Mouse (Mus musculus) brain, embryonic 18.5 days (tissue): ENCODE data around the gene Gm21969.

ENCODE experiments used
- DNase-seq: peaks from one replicate; pipeline ENCODE4 v3.0.0-alpha.2; 2012; ENCODE audit warnings: low read depth, low spot score

The Gm21969 gene

DNA sequence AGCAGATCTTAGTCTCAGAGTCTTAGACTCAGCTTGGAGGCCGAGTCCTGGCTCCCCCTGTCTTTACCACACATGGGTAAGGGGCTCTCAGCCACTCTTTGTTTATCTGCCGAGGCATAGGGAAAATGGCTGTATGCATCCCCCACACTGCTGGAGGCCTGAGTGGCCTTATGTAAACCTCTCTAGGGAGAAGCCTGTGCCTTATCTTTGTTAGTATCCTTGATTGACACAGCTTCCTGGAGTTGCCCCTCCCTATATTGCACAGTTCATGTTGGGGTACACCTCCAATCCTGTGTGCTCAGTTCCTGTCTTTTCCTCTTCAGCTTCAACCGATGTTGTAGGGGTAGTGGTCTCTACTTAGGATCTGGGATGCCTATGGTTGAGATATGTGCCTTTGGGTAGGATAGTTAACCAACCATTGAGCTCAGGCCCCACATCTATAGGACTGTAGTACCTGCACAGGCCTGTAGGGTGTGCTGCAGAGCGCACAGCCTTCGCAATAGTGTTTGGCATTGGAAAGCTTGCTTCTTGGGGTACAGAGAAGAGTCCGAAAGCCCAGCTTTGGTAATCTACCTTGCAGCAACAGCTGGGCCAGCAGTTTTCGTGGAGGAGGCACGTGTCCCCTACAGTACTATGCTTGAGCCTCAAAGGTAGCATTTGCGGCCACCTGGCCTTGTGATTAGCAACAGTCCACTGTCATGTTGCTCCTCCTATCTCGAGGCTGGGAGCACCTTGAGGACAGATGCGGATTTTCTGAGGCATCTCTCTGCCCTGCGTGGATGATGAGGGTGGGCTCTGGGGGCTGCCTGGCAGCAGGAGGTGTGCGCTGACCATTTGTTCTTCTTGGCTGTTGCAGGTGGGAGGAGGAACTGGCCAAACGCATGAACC is at the start of gene Gm21969:
Gene Gm21969 (plus strand): TSS at position 830 of the 888 bp plus-strand sequence.
- DNase-seq = no peak

DNA sequence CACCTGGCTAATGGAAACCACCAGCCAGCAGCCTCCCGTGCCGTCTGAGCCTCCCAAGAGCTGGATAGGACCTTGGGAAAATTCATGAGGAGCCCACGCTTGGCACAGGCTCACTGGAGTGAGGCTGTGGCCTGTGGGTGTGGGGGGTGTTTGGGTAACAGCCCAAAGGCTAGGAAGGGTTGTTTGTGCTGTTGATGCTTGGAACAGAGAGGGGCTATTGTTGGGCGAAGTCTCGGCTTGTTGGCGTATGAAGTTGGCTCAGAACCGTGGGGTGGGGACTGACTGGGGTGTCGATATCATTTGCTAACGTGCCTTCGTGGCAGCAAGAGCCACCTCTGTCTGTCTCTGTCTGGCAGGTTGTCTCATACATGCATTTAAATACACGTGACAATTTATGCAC is 47.8 kb upstream of the Gm21969 start:
- DNase-seq = no peak

DNA sequence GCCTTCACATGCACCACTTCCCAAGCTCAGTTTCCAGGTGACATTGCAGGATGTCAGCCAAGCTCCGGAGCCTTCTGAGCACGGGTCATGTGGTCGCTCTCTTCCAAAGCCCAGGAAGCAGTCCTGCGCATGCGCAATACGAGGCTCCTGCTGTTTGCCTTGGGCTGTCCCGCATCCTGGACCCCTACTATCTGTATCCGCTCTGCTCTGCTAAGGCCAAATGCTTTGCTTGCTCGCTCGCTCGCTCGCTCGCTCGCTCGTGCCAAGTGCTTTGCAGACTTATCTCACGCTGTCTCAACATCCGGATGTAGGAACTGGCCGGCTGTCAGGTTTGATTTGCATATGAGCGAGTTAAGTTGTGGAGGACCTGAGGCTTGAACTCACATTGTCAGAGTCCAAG is 47.0 kb upstream of the Gm21969 start:
- DNase-seq = no peak

DNA sequence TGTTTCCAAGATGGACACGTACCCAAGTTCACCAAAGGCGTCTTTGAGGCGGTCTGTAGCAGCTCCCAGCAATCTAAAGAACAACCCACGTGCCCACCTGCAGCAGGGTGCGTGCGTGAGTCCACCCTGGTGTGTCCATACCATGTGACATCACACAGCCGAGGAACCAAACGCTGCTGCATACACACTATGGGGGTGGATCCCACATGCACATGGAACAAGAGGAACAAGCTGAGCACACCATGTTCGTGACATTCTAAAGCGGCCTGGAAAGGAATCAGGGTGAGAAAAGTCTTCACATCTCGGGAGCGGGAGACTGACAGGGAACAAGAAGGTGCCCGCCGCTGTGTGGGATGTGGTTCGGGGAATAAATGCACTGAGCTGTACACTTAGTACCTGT is 34.6 kb upstream of the Gm21969 start:
- no peak for DNase-seq

GRCm38 (mm10) chr4:139570756-139571155 is 32.2 kb upstream of the Gm21969 start:
- no peak for DNase-seq

DNA sequence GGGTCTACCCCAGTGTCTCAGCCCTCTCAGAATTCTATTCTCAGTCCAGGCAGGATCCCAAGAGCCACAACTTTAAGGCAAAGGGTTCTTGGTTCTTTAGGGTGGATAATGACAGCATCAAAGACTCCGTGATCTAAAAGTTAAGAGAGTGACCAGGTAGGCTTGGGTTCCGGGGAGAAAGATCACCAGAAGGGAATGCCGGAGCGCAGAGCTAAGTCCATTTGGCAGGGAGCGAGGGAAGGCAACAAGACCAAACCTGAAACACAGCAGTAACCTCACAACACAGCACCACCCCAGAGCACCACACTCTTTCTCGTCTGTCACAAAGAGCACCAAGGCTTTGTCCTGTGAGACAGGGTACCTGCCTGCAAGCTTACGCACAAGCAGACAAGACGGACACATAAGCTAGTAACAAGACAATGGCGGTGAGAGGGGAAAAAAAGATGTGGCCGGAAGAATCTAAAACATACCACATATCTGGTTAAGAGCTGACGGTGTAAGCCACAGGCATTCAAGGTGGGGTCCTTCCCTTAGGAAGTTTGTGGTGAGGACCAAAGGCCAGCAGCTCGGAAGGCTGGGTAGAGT is 30.0 kb upstream of the Gm21969 start:
- DNase-seq = no peak

- peak; percentile 92 for DNase-seq
Observed at GRCm38 (mm10) chr4:139574156-139574798, 28.7 kb upstream of the Gm21969 start.

- DNase-seq = no peak
Observed at GRCm38 (mm10) chr4:139574799-139575672, 27.9 kb upstream of the Gm21969 start.

DNA sequence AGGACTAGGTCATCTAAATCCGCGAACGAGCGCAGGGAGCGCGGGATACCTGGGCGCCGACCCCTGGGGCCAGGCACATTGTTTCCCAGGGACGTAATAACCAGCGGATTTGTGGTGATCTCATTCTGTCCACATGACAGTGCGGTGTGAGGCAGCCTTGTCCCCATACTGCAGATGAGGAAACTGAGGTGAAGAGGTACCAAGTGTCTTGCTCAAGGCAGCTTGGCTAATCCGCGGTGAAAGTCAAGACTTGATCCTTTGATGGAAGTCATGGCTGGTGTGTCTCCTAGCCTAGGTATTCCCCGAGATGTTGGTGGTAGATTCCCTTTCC is 27.3 kb upstream of the Gm21969 start:
- no peak for DNase-seq

- DNase-seq = no peak
Observed at GRCm38 (mm10) chr4:139576251-139576880, 26.6 kb upstream of the Gm21969 start.

DNA sequence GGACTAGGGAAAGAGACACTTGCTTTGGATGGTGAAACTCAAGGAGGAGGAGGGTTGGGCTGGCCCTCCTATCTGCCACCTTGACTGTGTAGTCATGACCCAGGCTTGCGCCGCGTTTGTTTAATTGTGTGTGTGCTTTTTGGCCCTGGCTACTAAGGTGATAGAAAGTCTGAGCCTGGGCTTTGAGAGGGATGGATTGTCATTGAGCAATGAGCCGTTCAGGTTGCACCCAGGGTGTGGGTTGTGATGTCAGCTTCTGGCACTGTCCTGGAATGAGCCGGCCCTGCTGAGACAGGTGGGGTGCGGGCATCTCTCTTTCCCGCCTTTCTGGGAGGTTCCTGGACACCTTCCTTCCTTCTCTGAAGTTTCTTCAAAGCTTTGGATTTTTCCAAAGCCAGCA is 26.0 kb upstream of the Gm21969 start:
- DNase-seq = no peak

DNA sequence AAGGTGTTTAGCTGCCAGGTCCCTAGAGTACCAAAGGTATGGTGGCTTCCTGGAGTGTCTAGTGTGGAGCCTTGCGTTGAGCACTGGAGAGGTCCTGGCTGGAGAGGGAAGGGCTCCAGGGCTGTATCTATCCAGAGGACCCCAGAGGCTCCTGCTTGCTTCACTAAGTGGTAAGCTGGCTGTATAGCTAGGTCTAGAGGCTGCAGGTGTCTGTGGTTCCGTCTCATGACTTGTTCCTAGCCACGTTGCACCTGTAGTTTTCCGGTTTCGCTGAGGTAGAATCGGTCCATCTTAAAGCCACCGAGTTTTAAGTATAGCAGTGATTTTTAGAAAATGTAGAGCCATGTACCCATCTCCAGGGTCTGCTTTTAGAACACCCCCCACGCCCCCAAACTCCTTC is 24.6 kb upstream of the Gm21969 start:
- no peak for DNase-seq

DNA sequence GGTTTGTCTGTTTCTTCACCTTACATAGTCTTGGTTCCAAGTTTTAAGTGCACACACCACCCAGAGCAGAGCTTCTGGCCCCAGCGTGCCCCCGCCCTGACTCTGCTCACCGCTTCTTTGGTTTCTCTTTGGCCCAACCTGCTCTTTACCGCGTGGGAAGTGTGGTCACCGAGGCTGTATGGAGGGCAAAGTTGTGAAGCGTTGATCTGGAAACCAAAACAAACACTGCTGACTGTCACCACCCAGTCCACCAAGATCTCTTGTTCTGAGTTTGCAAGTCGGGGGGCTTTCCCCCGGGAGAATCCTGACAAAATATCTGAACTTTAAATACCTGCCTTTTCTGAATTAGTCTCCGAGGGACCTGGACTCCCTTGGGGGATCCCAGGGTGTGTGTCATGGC is 24.0 kb upstream of the Gm21969 start:
- DNase-seq = no peak

- DNase-seq = no peak
Observed at GRCm38 (mm10) chr4:139579466-139579865, 23.5 kb upstream of the Gm21969 start.

- no peak for DNase-seq
Observed at GRCm38 (mm10) chr4:139580663-139581336, 22.2 kb upstream of the Gm21969 start.

- no peak for DNase-seq
Observed at GRCm38 (mm10) chr4:139581427-139582051, 21.4 kb upstream of the Gm21969 start.

DNA sequence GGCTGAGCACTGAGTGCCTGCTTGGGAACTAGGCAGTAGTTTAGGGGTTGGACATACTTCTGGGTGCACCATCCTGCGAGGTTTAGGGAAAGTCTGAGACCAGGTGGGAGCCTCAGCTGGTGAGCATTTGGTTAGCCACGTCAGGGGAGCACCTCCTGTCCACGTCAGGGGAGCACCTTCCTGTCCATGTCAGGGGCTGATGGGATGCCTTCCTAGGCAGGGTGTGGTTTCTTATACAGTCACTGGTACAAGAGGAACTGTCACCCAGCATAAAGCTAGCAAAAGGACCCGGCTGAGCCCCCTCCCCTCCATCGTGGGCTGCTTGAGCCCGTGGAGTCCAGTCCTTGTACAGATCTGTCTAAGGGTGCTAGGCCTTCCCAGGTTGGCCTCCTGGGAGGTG is 20.6 kb upstream of the Gm21969 start:
- DNase-seq = no peak

GRCm38 (mm10) chr4:139582903-139583302 is 20.1 kb upstream of the Gm21969 start:
- DNase-seq = no peak

DNA sequence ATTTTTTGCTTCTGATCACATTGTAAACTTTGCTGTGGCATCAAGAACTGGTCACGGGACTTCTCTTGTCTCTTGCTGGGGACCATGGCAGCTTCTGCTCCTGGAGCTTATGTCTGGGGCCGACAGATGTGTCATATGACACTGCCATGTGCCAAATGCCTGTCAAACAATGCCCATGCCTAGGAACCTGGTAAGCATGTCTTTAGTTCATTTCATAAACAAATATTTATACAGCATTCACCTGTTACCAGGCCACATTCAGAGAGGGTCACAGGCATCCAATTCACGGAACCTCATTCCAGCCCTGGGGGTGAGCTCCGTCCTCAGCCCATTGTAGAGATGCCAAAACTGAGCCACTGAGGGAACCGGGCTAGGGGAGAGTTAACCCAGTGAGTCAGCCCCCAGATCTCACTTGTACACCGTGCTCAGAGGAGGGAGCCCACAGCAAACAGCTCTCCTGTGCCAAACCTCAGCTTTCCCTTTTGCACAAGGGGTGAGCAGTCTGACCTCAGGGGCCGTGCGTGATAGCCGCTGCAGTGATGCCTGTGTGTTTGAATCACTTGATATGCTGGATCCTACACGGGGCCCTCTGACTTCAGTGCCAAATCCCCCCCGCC is 19.2 kb upstream of the Gm21969 start:
- no peak for DNase-seq

DNA sequence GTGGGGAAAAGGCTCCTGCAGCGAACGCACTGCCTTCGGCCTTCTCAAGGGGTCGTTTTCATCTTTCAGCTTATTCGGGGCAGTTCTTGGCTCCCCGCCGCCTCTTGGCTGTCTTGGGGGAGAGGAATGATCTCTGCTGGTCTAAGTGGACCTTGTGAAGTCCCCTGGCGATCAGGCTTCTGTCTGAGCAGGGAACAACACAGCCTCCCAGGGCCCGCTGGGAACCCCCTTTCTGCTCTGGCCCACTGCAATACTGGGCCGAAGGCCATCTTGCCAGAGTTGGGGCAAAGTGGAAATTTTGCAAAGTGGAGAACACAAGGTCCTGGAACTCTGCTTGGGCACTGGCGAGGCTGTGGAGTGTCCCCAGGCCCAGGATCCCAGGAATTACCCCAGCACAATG is 18.3 kb upstream of the Gm21969 start:
- DNase-seq = no peak
